Mouse (Mus musculus) urinary bladder, postnatal 25 days (tissue): ENCODE measurements around the gene Gapvd1.

Source experiments
- DNase-seq: peaks from one replicate; pipeline ENCODE4 v3.0.0; 2022; ENCODE audit warnings: low spot score

The Gapvd1 gene

DNA sequence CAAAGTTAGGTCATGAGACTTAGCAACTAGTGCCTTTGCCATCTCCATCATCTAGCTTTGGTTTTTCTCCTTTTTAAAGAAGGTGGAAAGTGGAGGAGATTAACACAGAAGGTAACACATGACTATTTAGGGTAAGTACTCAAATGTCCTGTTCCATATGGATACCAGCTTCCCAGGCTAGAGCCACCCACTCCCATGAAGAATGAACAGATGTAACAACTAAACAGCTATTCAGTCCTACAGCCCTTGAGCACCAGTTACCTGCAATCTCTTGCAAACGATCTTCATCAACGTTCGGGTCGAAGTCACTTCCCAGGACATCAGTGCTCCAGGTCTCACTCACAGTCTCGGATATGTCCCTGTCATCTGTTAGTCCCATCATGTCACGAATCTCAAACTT is 43.1 kb downstream of the Gapvd1 start:
- no peak for DNase-seq

DNA sequence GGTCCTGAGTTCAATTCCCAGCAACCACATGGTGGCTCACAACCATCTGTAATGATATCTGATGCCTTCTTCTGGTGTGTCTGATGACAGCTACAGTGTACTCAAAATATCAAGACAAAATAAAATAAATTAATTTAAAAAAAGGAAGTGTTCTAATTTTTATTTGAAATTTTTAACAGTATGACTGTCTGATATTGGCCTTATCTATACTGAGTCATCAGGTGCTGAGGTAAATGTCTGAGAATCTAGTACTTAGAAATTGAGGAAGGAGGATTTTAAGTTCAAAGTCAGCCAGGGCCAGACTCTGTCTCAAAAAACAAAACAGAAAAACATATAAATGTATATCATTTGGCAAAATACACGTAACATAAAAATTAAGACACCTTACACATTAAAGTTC is 46.4 kb downstream of the Gapvd1 start:
- no peak for DNase-seq

DNA sequence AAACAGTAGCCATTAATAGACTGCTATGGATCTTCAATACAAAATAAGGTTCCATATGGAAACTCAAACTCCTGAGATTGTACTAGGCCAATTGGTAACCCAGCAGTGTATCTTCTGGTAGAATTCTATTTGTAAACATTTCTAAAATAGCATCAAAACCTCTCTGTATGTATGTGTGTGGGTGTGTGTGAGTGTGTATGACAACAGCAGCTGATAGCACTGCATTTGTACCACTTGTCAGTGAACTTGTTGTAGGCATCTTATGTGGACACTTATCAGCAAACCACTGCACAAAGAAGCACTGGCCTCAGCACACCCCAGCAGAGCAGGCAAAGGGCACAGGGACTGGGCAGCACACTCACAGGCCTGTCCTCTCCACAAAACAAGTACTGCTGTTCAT is 58.4 kb downstream of the Gapvd1 start:
- DNase-seq = no peak

DNA sequence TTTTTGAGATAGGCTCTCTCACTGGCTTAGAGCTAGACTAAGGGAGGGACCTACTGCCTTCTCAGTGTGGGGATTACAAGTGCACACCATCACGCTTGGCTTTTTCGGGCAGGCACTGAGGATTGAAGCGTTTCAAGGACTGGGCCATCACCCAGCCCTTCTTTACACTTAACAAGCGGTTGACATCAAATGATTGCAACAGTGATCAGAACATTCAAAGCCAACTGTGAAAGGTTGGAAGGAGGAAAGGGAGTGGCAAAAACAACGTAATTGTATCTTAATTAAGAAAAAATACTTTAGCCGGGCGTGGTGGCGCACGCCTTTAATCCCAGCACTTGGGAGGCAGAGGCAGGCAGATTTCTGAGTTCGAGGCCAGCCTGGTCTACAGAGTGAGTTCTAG is 62.2 kb downstream of the Gapvd1 start:
- no peak for DNase-seq

DNA sequence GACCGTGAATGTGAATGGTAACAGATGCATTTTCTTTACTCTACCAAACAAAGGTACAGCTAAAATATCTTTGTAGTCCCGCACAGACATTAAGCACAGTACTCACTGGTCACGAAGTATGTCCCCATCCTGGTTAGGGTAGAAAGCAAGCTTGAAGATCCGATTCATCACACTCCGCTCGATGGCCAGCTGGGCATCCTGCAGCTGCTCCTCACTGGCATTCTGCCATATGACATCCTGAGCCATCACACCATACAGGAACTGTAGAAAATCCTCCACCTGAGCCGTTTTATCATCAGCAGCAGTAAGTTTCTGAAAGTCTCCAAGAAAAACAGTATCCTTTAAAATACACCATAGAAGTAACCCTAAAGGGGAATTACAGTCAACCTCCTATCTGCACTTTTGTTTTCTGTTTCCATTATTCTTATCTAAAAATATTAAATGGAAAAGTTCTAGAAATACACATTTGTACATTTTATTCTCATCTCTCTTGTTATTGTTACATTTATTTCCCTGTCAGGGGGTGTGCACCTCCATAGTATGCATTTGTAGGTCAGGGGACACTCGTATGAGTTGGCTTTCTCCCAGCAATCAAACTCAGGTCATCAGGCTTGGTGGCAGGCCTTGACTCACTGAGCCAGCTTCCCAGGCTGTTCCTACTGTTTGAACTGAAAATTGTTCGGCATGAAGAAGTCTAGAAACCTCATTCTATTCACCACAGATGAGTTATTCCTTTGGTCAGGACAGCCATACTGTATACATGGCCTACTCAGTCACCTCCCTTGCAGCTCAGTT is 70.8 kb downstream of the Gapvd1 start:
- DNase-seq = no peak

DNA sequence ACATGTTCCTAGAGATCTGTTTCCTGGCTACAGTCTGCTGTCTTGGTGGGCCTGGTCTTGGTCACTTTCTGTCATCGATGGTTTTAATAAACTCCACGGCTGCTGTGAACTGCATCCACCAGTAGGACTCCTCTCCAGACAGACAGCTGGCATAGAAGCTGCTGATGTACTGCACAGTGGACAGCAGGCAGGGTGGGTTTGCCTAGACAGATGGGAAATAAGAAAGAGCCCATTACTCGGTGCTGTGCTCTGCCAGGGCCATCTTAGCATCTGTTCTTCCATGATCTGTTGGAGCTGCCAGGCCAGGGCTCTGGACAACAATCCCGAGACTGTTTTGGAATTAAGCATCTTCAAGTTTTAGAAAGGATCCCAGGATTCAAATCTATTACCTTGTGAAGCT is 77.1 kb downstream of the Gapvd1 start:
- DNase-seq = no peak

DNA sequence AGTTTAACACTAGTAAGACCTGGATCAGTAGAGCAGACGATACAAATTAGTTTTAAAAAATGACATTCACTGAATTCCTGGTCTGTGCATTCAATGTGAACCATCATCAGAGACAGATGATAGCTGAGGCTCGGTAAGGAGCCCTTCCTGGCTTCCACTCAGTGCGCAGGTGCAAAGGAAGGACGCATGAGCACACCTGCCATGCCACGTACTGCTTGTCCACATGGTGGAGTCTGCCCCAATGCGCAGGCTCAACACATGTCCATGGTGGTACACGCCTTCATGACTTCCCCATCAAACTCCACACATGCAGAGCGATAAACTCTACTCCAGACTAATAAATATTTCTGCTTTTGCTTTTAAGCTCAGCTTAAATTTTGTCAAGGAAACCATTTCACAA is 78.0 kb downstream of the Gapvd1 start:
- DNase-seq = no peak

DNA sequence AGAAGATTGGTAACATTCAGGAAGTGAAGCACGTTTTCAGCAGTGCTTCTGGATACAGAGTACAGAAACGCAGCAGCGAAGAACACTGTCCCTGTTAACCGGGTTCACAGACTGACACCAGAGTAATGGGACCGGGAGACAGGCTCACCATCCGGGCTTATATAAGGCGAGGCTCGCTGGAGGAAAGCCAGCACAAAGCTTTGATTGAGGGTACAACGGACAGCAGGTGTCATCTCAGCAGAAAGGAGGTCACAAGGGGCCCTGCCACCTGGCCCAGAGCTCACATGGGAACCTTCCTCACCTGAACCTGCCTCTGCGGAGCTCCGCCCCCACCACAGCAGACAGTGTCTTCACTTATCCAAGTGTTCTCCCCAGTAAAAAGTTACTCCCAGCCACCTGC is 81.2 kb downstream of the Gapvd1 start:
- no peak for DNase-seq

DNA sequence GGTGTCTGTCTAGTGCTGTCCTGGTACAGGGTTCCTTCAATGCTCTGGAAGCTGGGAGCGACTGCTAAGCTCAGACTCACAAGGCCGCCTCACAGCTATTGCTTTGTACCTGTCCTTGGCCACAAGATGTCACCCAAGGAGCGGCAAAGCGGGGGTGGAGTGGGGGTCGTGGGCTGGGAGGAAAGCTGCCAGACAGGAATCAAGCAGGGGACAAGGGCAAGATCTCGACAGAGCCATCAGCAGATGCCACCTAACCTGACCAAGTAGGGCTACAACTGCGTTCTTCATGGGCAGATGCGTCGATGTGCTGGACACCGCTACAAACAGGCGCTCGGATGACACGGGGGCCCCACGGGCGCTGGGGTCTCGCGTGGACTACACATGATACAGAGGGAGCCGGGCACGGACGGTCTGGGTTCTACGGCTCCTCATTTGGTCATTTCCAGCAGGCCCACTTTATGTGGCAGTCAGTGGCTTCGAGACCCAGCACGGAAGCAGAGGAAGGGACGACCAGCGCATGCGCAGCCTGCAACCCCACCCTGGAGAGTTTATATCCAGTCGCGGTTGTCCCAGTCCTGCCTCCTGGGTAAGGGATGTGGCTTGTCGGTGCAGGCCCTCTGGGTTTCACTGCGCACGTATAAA is 83.5 kb downstream of the Gapvd1 start:
- DNase-seq = peak; percentile 37

DNA sequence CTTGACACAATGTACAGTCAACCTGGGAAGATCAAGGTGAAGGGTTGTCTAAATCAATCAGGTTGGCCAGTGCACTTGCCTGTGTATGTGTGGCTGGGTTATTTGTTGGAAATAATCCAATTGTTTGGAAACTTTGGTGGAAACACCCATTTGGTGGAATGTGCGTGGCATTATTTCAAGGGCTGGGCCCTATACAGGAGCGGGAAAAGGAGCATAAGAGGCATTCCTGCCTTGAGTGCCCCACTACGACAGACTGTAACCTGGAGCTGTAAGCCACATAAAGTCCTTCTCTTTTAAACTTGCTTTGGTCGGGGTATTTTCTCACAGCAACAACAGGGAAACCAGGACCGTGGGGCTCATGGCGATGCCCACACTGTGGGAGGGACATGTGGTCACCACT is 84.6 kb downstream of the Gapvd1 start:
- no peak for DNase-seq

DNA sequence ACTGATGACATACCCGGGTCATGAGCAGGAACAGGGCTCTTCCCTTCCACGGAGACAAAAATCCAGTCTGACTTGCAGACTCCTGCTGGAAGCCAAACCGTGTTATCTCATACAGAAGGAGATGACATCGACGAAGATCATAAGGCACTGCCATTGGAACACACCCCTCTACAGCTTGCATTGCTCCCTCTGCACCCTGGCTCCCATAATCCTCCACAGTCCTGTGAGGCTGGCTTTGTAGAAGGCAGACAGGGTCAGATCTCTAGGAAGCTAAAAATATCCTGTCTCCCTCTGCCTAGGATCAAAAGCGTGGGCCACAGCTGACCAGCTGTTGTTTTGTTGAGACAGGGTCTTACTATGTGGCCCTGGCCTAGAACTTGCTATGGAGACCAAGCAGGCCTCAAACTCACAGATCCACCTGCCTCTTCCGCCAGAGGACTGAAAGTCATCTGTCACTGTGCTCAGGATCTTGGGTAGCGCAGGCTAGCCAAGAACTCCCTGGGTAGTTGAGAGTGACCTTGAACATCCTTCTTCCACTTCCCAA is 85.8 kb downstream of the Gapvd1 start:
- no peak for DNase-seq

DNA sequence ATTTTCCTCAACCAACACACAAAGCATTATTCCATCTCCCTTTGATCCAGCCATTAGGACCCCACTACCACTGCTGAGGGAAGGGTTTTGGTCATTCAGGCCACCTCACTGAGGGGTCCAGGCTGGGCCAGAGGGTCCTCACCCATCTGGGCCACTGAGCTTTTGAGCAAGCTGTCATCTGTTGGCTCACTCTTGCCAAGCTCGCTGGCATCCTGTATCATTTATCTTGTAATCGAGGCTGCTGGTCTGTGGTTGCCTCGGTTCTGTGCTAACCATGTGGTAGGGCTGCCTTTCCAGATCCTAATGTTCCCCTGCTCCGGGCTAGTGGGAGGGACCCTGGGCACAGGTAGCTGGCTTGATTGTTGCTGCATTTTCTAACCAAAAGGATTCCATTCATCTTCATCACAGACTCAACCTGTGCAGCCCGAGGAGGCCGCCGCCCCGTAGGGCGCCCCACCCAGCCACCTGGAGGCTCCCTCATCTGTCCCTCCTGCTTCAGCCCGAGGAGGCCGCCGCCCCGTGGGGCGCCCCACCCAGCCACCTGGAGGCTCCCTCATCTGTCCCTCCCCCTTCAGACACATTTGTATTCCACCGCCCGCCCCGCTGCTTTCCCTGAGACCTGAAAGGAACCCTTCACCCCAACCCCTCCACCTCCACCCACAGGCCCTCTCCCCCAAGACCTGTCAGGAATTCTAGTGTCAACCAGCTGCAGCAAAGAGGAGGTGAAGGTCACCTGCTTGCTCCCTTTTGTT is 86.4 kb downstream of the Gapvd1 start:
- no peak for DNase-seq

DNA sequence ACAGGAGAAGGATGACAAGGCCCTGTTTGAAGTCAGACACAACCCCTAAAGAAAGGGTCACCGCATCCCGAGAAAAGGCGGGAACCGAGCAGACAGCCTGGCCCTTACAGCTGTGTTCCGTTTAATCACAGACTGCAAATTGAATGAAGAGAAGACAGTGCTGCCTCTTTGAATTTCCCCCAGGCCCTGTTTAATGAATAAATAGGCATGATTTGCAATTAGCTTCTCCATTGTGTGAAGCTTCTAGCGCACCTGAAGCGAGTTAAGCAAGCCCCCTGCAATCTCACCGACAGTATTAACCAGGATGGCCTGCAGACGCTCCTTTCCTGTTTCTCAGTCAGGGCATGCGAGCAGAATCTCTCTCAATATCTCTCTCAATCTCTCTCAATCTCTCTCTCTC is 87.2 kb downstream of the Gapvd1 start:
- no peak for DNase-seq

DNA sequence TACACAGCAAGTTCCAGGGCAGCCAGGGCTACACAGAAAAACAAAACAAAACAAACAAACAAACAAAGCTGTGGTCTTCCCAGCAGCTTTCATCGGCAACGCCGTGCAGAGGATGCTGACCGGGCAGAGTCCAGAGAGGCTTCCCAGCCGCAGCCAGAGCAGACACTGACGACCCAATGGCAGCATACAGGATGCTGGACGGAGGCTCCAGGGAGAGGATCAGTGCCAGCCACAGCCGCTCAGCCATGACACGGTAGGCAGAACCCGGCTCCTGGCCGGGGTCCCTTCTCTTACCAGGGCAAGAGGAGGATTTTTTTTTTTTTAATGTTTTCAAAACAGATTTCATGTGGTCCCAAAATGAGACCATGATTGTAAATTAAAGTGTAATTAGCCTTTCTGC is 107.6 kb downstream of the Gapvd1 start:
- DNase-seq = no peak

DNA sequence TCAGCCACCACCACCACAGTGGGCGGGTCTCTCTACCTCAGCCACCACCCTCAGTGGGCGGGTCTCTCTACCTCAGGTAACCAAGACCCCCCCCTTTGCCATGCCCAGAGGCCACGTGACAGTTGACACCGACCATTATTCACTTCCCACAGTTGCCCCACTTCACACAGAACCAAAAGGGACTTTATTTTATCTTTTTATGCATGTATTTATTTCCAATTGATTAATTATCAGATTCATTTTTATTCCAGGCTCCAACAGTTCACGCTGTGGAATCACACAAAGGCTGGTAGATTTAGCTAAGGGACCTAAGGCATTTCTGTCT is 108.5 kb downstream of the Gapvd1 start:
- DNase-seq = no peak

DNA sequence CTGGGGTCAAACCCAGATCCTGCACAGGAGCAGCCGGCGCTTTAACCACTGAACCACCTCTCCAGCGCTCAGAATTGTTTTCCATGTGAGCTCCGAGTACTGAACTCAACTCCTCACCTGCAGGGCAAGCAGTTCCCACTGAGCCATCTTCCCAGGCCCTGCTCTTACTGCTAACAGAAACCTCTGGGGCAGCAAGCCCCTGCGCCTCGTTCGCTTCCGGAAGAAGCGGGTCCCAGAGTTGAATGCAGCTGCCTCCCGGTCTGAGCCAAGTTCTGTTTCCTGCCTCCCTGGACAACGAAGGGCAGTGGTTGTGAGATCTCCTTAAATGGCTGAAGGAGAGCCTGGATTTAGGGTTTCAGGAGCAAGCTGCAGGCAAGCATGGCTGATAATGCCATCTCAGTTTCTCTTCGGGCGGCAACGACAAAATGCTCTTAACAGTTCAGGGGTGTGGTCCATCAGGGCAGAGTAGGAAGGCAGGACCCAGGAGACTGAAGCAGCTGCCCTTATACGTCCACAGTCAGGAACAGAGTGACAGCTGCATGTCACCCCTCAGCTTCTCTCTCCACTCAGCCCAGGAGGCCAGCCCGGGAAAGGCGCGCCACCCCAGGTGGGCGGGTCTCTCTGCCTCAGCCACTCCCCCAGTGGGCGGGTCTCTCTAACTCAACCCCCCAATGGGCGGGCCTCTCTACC is 109.0 kb downstream of the Gapvd1 start:
- peak; percentile 64 for DNase-seq

DNA sequence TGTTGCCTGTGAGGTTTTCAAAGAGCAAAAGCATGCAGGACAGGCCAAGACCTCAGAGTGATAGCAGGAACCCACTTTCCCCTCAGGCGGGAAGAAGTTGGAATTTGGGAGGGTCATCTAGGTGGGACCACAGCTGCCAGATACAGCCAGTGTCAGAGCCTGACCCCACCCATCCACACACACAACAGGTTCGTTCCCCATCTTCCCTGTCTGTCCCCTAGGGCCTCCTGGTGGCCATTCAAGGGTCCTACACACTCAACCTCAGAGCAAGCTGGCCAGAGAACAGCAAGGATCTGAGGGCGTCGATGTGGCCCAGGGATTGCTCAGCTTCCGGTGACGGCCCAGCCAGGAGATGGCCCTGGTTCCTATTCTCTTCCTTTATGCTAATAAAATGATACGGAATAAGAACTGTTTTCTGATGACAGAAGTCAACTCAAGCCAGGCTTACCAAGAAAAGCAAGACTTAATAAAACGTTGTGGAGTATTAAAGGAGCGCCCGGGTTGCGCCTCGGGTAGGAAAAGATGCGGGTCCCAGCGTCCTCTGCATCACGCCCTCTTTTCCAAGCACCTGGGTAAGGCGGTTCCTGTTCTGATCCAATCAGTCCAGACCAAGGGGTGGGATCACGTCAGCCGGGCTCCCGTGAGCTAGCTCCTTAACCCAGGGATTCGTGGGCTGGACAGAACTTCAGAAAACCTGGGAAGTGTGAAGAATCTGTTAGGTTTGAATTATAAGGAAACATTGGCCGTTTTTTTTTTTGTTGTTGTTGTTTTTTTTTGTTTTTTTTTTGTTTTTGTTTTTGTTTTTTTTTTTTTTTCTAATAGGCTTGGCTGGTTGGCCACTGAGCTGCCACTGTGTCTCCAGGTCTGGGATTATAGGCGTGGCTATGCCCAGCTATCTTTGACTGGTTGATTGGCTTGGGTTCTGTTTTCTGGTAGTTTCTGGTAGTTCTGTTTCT is 110.2 kb downstream of the Gapvd1 start:
- no peak for DNase-seq

DNA sequence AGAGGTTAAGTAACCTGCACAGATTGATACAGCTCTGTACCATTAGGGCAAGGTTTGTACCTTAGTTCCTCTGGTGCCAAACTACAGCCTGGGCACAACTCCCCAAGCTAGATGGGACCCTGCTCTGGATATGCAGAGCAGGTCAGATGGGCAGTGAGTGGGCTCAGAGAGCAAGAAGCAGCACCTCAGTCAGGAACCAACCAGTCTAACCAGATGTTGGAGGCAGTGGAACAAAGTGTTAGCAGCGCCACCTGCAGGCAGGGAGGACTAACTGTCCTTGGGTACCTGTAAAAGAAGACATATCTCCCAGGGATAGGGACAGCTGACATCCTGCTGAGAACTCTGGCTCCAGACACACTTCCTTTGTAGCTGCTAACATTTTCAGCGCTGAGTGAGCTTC is 112.7 kb downstream of the Gapvd1 start:
- DNase-seq = peak; percentile 18

DNA sequence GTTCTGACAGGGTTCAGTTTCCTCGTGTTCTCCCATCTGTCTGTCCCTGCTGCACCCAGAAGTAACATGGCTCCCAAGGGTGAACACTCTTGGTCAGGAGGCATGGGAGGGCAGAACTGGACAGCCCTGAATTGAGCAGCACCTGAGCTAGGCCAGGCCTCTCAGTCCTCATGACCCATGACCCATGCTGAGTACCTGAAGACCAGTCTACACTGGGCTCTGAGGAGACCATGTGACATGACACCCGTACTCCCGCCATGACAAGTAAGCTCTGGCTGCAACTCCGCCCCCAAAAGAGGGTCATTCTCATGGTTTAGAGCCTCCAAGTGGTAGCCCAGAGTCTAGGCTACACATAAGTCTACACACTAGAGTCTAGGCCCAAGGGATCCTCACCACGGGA is 115.3 kb downstream of the Gapvd1 start:
- no peak for DNase-seq

DNA sequence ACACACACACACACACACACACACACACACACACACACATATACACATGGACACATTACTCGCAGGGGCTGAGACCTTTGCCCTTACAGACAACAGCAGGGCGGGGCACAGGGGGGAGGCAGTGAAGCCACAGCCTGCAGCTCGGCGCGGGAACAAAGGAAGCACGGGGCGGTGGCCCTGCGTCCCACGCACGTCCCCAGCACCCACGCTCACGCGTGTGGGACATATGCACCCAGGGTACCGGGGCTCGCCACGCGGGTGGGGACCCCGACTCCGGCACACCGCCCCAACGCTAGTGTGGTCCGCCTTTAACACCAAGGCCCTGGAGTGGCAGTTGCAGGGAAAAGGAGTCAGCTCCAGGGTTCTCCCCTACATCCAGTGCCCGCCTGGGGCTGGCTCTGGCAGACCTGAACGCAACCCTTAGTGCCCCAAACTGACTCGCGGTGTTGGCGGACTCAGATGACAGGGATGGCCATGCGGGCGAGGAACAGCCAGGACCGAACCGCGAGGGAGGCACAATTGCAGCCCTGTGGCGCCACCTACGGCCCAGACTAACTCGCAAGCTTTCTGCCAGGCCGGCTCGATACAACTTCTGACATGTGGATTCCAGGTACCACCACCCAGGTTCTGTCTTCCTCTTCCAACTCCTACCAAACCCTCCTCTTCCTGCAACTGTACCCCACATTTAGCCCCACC is 115.9 kb downstream of the Gapvd1 start:
- DNase-seq = peak; percentile 84
